ENCODE assay signal across 13 mouse cellular contexts in genomic region chrX:8009356-8009755, GRCm38 (mm10). TPM values are rescaled to one million over a fixed set of nuclear protein-coding genes. Genes with fewer than 3 reads are reported as not detected.
"Had no signal": no experiment of that assay in that cellular context is flagged by ENCODE, and none has a peak within 500 bp of the region (broad histone marks: within the 10 kb centered on the region; RNA-seq: fewer than 3 reads in every experiment).

No protein-coding gene starts in this region.

RNA-seq across cellular contexts. Expression of gene Glod5, which starts 8.9 kb away (rescaled TPM):
- total RNA-seq: megakaryocyte, adult 5-6 weeks; megakaryocyte-erythroid progenitor cell, adult 5-6 weeks had no signal
- polyA plus RNA-seq: lung, embryonic 14.5 days; lung, embryonic 16.5 days; midbrain, embryonic 12.5 days; midbrain, embryonic 14.5 days; myocyte; neural tube, embryonic 11.5 days; neural tube, embryonic 13.5 days; stomach, embryonic 14.5 days; thymus, postnatal 0 days; urinary bladder, adult 2 months had no signal

RNA-seq across cellular contexts. Expression of gene Gata1, which starts 31.5 kb away (rescaled TPM):
- polyA plus RNA-seq: midbrain, embryonic 14.5 days; myocyte; neural tube, embryonic 15.5 days had no signal
